Mouse (Mus musculus): Measurements from ENCODE around the gene Ano6.

Ano6 gene

DNA sequence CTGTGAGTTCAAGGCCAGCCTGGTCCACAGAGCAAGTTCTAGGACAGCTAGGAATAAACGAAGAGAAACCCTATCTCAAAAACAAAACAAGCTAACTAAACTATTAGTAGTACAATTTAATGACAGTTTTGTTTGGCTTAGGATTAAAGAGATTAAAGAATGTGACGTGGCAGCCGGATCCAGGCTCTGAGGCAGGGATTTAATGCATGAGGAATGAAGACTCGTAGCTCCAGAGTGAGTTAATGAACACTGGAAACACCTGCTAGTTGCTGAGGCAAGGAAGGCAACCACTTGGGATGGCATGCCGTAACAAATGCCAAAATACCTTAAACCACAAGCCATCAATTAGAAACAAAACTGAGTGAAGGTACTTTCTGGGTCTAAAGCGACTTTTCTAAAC is 153.7 kb downstream of the Ano6 start:
- DNase-seq: no peak

DNA sequence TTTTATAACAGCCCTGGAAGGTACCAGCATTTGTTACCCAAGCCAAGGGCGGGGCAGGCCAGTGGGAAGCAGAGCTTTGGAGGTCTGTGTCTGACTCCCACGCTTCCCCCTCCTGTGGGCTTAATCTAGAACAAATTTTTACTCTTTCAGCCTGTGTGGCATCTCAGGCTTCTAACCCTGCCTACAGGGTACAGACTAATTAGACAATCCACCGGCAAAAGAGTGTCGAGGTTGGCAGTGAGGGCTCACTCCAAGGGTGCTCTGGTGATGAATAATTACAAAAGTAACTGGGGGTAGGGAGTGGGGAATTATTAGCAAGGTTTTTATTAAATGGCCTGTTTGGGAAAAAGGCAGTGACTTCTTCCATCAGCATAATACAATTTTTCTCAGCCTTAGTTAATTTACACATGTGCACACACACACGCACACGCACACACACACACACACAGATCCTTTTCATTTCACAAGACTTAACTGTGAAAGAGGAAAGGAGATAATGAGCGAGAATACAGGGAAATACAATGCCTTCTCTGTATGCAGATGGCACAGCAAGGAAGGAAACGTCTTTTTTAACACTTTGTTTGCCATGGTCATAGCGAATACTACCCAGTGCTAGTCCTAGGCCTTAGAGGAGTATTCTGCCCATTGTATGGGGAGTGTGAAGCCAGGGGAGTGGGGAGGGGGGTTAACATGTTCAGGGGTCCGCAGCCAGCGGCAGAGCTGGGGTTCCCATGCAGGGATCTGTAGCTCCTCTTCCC is 155.5 kb downstream of the Ano6 start:
- no peak for DNase-seq

DNA sequence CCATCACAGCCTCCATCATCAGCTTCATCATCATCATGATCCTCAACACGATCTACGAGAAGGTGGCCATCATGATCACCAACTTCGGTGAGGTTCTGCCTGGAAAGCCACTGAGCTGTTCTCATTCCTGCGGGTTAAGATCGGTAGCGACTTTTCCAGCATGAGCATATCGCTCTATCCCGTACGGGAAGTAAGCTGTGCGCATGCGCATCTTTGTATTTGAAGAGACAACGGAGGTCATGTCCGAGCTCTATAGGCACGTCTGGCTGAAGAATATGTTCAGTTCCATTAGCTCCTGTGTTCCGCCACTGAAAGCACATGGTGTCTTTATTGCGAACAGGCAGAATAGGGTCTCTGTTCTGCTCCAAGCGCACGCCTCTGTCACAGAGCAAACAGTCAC is 157.8 kb downstream of the Ano6 start:
- no peak for DNase-seq

DNA sequence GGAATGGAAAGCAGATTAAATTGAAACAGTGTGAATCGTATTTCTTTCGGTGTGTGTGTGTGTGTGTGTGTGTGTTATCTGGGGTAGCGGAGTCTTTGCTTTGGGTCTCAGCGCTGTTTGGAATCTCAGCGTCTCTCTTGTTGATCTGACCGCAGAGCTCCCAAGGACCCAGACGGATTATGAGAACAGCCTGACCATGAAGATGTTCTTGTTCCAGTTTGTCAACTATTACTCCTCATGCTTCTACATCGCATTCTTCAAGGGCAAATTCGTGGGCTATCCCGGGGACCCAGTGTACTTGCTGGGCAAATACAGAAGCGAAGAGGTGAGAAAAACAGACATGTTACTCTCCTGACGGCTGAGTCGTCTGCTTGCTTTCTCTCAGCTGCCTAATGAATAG is 158.7 kb downstream of the Ano6 start:
- DNase-seq: no peak

DNA sequence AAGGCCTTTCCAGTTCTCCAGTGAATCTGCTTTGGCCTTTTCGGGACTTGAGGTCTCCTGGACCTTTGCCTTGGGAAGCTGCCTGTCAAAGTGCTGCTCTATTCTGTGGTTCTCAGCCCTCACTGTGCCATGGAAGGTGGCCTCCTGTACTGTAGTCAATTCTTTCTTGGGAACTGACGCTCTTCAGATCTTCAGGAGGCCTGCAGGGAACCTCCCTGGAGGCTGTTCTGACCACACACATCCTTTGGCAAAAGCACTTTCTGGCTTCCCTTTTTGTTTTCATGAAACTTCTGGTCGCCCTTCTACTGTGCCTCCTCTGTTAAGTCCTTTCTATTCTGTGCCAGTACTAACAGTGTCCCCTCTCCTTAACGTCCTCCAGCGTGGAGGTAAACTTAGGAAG is 160.9 kb downstream of the Ano6 start:
- no peak for DNase-seq

DNA sequence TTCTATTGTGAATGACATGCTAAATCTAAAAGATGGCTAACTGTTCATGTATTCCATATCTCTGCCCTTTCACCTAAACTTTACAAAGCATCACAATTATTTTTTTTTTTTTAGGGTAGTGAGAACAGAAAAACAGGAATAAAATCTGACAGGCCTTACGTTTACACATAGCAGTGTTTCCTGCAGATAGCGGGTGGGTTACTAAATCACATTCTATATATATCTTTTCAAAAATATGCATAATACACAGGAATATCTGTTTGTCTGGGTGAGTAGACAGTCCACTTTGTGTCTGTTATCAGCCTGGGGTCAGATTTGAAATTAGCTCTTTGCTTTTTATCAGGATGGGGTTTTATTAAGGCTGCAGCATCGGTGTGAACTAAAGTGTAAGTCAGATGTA is 166.0 kb downstream of the Ano6 start:
- no peak for DNase-seq

DNA sequence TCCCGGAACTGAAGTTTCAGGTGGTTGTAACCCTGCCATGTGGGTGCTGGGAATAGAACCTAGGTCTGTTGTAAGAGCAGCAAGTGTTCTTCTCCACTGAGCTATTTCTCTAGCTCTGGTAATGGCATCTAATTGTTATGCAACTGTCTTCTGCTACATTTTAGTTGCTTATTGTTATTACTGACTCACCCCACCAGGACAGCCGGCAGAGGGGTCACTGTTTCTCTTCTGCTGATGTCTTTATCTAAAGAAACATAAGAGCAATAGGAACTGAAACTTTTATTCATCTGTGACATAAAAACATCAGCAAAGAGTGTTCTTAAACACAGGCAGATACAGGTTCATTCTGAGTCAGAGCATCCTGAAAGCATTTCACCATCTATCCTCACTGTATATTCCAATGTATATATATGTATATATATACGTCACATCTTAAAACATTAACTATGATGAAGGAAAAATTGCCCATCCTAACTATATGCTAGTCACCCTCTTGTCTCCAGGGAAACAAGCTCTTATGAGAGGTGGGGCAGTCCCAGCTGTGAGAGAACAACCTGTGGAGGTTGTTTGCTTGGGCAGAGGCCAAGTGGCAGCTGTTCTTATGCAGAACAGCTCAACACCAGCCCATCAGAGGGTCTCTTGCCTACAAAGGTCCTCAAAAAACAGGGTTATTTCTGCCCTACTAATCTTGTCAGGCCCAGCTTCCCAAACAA is 171.9 kb downstream of the Ano6 start:
- no peak for DNase-seq

DNA sequence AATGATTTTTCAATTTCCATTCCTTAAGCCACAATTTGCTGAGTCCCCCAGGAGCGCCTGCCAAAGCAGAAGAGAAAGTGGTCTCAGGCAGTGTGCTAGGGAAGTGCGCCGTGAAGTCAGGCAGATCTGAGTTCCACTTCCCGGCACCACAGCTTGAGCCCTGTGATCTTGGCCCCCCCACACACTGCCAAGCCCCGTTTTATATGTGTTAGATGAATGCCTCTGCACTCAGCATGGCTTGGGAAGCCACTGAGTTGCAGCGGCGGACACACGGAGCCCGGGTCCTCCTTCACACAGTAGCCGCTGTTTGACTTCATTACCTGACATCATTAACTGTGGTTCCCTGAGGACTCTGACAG is 172.5 kb downstream of the Ano6 start:
- no peak for DNase-seq

DNA sequence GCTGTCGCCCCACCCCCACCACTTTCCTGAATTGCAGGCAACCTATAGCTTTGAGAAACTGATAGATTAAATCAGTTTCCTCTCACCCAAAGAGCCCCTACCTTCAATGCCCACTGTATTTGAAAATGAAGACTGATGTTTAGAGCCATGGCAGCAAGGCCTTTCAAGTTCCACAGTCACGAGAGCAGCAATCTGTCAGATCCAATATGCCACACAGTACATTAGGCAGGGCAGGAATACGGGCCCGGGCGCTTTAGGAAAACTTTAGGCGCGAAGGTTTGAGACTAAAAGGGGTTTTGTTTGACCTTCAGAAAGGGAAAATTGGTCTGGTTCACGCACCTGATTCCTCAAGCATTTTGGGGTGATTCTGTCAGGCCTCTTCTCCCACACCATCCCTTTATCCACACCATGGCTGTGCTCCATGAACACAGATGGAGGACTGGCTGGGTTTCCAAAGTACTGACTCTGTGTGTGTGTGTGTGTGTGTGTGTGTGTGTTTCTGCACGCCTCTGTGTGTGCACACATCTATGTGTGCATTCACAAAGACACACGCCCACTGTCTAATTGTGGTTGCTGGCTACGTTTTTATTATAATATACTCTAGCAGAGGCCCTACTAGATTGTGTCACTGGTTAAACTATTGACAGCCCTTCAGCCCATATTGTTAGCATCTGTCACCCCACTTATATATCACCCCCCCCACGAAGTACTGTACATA is 173.0 kb downstream of the Ano6 start:
- no peak for DNase-seq

DNA sequence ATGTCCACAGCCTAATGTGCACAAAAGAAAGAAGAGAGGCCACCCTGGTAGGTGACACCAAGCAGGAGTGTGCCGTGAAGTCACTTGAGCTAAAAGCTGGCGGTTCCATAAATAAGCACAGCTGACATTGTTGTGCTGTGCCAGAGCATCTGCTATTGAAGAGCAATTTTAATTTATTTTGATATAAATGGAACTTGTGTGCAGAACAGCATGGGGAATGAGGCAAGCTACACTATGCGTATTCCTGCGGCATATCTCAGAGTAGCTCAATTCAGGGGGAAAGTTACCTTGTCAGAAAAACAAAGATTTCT is 173.6 kb downstream of the Ano6 start:
- no peak for DNase-seq

DNA sequence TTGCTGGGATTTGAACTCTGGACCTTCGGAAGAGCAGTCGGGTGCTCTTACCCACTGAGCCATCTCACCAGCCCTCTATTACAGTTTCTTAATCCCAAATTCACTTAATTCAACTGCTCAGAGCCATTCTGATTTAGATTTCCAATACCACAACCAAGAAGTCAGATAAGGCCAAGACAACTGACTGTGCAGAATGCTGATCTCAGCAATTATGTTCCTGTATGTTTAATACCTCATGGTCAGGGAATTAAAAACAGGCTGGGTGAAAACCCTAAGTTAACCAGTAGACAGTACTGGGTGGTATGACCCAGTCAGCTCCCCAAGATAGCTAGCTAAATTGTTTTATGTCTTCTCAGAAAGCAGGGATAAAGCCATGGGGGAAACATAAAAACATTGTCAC is 176.3 kb downstream of the Ano6 start:
- no peak for DNase-seq

DNA sequence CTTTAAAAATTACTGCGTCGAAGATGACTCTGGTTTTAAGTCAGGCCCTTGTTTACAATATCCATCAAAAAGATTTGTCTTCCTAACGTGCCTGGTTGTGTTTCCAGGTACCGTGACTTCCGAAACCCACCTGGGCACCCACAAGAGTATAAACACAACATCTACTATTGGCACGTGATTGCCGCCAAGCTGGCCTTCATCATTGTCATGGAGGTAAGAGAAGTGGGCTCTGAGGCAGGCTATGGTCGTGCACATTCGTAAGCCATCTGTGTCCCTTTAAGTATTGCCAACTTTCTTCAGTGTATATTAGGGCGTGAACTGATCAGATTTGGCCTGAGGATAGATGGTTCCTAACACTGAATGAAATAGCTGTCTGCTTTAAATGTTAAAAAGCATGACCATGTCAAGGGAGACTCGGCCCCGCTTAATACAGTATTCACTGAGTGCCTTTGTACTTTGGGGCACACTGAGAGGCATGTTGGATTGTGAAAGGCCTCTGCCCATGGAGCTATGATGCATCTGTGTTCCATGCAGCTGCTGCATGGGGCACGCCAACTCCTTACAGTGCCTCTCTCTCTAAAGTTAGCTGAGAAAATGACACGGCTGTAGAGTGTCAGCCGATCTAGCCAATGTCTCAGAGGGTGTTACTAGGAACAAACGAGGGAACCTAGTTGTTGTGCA is 177.0 kb downstream of the Ano6 start:
- no peak for DNase-seq

DNA sequence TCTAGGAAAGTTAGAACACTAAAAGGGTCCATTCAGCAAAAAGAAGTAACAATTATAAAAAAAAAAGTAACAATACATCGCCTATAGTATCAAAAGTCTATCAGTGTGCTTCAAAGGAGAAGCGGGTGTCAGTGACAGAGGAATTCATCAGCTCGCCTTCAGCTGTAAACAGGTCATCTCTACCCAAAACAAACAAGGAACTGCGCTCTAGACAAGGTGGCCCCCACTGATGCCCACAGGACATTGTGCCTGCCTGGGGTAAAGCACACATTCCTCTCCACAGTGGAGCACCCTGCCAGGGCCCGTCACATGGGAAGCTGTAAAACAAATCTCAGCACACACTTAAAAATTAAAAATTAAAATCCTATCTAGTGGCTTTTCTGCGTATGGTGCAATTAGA is 179.0 kb downstream of the Ano6 start:
- DNase-seq: no peak

DNA sequence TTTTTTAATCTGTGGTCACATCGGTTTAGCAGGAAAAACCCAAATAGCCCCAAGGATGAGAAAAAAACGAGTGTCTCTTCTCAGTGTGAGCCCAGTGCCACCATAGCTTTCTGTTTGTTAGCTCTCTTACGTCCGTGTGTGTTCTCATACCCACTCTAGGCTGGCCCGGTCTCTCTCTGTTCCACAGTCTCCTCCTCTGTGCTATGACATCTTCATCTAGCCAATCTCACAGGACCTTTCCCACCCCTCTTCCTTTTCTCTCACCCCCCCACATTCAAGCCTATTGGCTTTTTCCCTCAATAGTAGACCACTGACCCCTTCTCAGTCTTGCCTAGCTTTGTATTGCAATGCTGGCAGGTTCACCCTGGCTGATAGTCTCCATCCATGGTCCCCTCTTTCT is 179.5 kb downstream of the Ano6 start:
- DNase-seq: no peak

DNA sequence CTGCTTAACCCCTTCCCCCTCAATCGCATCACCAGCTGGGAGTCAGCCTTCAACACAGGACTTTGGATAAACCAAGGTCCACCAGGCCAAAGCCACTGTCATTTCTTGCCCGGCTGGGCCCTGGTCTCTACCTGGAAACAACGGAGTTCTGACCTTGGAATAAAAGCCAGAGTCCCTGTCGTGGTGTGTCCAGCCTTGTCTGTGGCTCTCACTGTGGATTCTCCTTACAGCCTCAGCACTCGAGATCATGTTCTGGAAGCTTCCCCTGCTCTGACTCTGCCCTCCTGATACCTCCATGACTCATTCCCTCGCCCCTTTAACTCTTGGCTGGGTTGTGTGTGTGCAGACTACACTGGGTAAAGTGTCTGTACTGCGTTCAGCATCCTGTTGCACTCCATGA is 180.0 kb downstream of the Ano6 start:
- DNase-seq: no peak

DNA sequence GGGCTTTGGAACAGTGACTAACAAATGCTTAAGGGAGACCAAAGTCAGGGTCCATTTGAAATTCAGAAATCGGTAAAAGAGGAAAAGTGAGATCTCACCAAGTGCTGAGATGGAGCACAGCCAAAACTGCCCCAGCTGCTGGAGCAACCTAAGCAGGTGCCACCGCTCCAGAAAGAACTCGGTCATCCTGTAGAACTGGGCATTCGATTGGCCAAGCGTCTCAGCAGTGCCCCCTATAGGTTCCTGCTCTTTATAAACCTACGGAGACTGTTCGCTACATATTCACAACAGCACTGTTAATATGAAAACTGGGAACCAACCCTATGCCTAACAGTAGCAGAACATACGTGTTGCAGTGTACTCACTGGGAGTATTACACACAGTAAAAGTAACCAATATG is 180.7 kb downstream of the Ano6 start:
- DNase-seq: no peak

DNA sequence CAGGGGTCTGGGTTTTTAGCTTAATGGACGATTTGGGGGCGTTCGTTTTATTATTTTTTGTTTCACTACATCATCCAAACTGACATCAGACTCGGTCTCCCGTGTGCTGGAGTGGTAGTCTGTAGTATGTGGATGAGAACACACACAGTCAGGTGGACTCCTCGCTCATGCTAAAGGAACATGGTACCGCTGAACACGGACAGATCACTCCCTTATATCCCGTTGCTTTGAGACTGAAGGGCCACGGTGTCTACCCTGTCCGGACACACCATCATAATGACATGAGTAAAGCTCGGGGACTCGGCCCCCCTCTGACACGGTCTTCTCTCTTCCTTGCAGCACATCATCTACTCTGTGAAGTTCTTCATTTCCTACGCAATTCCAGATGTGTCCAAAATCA is 181.5 kb downstream of the Ano6 start:
- no peak for DNase-seq

DNA sequence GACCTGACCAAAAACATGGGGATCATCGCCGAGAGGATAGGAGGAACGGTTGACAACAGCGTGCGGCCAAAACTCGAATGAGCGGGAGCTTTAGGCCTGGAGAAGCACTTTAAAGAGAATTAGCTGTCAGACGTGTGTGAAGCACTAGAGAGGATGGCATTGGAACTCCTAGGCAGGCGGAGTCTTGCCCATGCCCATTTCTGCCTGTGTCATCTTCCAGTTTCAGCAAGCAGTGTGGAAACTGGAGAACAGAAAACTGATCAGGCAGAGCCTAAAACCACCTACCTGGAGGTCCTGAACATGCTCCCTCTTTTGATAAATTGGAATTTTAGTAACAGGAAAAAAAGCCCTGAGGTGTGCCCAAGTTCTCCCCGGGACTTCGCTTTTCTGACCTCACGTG is 182.0 kb downstream of the Ano6 start:
- DNase-seq: no peak

DNA sequence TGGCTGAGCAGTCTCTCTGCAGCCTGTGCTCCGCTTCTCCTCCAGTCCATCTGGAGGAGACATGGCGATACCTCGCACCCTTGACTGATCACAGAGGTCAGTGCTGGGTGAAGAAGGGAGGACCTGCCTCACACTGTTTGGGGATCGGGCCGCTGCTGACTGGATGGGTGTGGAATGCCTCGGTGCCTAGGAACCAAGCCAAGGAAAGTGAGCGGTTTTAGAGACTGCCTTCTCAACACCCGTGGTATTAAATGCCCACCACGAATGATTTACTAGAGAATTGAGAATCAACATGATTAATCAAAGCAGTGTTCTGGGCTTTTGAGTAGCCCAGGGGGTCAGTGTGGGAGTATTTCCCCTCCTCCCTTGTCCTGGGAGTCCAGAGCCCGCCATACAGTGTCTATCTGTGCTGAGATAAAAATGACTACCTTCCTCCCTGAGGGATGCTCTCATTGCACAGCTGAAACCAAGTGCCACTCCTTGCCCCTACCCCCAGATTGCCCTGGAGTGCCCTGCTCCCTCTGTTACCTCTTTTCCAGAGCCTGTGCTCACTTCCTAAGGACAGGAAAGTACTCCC is 183.5 kb downstream of the Ano6 start:
- DNase-seq: no peak

DNA sequence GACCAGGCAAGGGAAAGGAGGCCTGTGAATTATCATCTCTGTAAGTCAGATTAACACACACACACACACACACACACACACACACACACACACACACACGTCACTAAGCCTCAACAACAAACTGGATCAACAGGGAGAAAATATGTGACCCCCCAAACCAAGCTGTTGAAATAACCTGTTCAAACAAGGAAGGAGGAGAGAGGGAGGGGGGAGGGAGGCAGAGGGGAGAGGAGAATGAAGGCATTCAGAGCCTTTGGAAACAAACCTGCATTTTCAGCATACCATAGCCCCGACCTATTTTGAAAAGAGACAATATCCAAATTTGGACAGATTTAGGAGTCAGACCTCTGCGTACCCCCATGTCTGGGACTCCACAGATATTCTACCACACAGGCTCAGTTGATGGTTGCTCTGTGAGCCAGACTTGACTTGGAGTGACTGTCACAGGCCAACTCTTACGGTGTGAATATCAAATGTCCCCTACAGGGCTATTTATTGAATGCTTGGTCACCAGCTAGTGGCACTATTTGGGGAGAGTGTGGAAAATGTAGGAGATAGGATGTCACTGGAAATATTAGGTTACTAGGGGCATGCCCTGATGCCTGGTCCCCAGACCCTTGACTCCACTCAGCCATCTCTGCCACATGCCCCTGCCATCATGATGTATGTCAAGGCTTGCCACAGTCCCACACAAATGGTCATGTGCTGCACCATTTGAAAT is 185.7 kb downstream of the Ano6 start:
- DNase-seq: no peak

DNA sequence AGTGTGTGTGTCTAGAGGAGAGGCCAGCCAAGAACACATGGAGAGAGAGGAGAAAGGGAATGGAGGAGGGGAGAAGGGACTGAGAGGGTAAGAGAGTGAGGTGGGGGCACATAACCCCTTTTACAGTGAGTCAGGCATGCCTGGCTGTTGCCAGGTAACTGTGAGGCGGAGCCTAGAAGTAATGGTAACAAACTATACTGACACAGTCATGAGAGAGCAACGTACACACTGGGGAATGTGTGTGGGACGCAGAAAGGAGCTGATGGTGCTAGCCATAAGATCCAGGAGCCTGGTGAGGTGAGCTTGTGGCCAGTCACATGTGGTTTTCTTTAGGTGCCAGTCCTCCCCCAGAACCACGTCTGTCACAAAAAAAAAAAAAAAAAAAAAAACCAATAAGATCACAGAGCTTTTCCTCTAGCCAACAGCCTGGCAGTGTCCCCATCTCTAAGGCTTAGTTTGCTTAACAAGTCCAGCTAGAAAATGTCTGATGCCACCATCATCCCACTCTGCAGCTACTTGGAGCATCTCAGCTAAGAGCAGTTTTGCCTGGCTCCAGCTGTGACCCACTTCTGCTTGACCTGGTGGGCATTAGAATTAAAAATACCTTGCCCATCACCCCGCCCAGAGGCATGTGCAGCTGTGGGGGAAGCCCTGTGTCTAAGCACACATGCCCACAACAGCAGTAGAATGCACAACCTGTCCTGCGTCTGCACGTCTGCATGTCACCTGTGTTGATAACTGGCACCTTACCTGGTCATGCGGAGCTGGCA is 186.7 kb downstream of the Ano6 start:
- DNase-seq: no peak

DNA sequence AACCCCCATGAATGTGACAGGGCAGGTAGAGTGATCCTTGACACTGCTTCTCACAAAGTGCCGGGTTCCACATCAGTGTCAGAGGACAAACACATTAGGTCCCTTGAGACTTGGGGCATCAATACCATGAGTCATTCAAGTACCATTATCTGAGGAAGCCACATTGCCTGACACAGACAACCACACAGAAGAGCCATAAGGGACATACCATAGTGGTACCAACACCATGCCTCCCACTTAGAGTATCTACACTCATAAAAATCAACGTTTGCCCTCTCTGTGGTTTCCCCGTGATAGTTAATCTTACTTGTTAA is 187.3 kb downstream of the Ano6 start:
- DNase-seq: no peak

All from kidney, adult 18-20 months (tissue).